Mouse (Mus musculus): ENCODE results near the gene Ephx4. TPM values are rescaled to one million over a fixed set of nuclear protein-coding genes. Genes with fewer than 3 reads are reported as not detected.

Ephx4 gene
- polyA plus RNA-seq, 1 experiment from 2014 or later = 1.3 TPM

DNA sequence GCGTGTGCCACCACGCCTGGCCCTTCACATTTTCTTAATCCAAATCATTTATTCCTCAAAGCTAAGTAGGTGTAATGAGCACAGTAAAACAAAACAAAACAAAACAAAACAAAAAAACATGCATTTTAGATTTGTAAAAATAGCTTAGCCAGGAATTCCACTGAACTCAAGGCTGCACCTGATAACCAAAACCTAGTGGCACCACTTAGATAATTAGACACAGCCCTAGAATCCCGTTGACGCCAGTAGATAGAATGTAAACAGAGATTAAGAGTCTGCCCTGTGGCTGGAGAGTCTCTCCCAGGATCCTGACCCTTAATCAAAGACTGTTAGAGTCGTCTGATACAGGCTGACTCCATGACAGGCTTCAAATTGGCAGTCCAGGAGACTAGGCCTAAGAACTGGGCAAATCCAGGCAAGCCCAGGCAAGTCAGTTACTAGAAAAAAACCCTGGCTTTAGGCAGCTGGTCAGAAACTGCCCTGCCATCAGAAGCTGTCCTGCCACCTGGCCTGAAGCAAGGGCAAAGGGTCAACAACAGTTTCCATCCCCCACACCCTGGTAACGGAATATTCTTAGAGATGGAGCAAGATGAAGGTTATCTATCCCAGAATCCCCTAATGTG, 34.2 kb downstream of the Ephx4 start:
- H3K4me3 ChIP-seq (ENCODE audit: low read depth, low read length) = no peak overlapping the region
- H3K27me3 ChIP-seq (ENCODE audit: control insufficient read depth, insufficient read depth, low read length) = no peaks in the 10 kb centered on the region
- DNase-seq (ENCODE audit: low spot score) = no peak
- no peak overlapping the region for H3K27ac ChIP-seq (replicated peaks; ENCODE audit: low read depth, low read length)
- 58% methylated on average over 6 of the region's 6 CpGs for WGBS
- no peak overlapping the region for H3K9ac ChIP-seq (replicated peaks; ENCODE audit: low read length)
- no peaks in the 10 kb centered on the region for H3K36me3 ChIP-seq (replicated peaks; ENCODE audit: control insufficient read depth, insufficient read depth, low read depth, low read length)
- no peak overlapping the region for H3K4me2 ChIP-seq (ENCODE audit: low read depth, low read length)
- no peaks in the 10 kb centered on the region for H3K4me1 ChIP-seq (ENCODE audit: control insufficient read depth, insufficient read depth, low read length)
- H3K9me3 ChIP-seq (replicated peaks; ENCODE audit: control insufficient read depth, low read length) = no peaks in the 10 kb centered on the region
- no peak for ATAC-seq (replicated peaks; ENCODE audit: insufficient number of reproducible peaks, low FRiP score, low TSS enrichment, low read depth)

DNA sequence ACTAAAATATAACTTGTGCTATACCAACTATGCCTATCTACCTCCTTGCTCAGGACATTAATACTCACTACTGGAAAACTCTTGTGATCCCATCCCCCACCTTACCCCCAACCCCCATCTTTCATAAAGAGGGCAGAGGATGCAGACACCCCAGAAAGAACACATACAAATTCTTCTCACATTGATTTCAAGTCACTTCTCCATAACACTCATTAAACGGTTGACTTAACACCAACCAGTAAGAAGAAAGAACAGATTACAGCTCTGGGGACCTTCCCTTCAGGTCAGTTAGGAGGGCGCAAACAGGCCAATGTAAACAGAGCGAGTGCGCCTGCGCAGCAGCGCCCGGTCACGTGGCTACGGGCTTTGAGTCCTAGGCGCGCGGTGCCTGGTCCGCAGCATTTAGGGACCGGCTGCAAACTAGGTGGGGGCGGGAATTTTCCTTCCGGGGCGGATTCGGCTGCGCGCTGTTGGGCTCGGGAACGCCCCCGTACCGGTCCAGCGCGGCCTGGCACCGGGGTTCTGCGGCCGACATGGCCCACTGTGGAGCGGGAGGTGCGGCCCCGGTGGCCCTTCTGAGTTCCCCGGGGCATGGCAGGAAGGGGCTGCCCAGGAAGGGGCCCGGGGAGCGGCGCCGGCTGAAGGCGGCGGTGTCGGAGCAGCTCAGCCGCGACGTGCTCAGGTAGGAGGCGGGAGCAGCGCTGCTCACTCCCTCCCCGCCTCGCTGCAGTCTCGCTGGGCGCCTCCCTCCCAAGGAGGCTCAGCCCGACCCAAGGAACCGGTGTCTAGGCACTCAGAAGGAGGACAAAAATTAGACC, 35.1 kb downstream of the Ephx4 start, which contains the start of gene Btbd8:
Gene Btbd8, plus strand, starts transcription at position 534 of the 818 bp plus-strand sequence.
- peak; percentile 93 for ATAC-seq (replicated peaks; ENCODE audit: insufficient number of reproducible peaks, low FRiP score, low TSS enrichment, low read depth)
- Histone ChIP-seq H3K4me2 (ENCODE audit: low read depth, low read length) (peak within 1 kb of the TSS; percentile 61), H3K9ac (replicated peaks; ENCODE audit: low read length) (peak within 1 kb of the TSS; percentile 96), H3K36me3 (replicated peaks; ENCODE audit: control insufficient read depth, insufficient read depth, low read depth, low read length) (no peaks in the 10 kb centered on the region), H3K9me3 (replicated peaks; ENCODE audit: control insufficient read depth, low read length) (no peaks in the 10 kb centered on the region), H3K27ac (replicated peaks; ENCODE audit: low read depth, low read length) (peak within 1 kb of the TSS; percentile 67), H3K27me3 (ENCODE audit: control insufficient read depth, insufficient read depth, low read length) (no peaks in the 10 kb centered on the region), H3K4me1 (ENCODE audit: control insufficient read depth, insufficient read depth, low read length) (no peaks in the 10 kb centered on the region), H3K4me3 (ENCODE audit: low read depth, low read length) (peak within 1 kb of the TSS; percentile 80)
- WGBS = 0% methylated on average over 50 of the region's 51 CpGs
- DNase-seq (ENCODE audit: low spot score) = peak; percentile 97

DNA sequence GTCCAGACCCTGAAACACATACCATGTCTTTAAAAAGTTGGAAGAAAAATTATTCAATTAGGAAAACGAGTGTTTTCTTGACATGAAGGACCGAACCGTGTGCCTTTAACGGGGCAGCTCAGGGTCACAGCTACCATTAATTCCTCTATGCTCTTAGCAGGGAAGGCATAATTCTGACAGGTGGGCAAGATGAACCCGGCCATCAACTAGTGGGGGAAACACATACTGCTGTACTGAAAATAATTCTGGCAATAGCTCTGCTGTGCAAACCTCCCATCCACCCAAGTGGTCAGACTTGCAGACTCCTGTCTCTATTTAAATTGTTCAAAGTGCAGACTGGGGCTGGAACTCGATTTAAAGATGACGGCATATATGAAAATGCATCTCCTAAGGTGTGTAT, 35.8 kb downstream of the Ephx4 start:
- peak overlapping the region; percentile 96 for H3K9ac ChIP-seq (replicated peaks; ENCODE audit: low read length)
- no peaks in the 10 kb centered on the region for H3K36me3 ChIP-seq (replicated peaks; ENCODE audit: control insufficient read depth, insufficient read depth, low read depth, low read length)
- H3K9me3 ChIP-seq (replicated peaks; ENCODE audit: control insufficient read depth, low read length) = no peaks in the 10 kb centered on the region
- no peaks in the 10 kb centered on the region for H3K4me1 ChIP-seq (ENCODE audit: control insufficient read depth, insufficient read depth, low read length)
- DNase-seq (ENCODE audit: low spot score) (peak; percentile 26), ATAC-seq (replicated peaks; ENCODE audit: insufficient number of reproducible peaks, low FRiP score, low TSS enrichment, low read depth) (0 out of 2 replicates have a peak, but pooled peaks have one; percentile 21)
- peak overlapping the region; percentile 80 for H3K4me3 ChIP-seq (ENCODE audit: low read depth, low read length)
- H3K27ac ChIP-seq (replicated peaks; ENCODE audit: low read depth, low read length) = peak overlapping the region; percentile 67; the same call in 1 of the 2 replicates
- H3K27me3 ChIP-seq (ENCODE audit: control insufficient read depth, insufficient read depth, low read length) = no peaks in the 10 kb centered on the region
- peak overlapping the region; percentile 61 for H3K4me2 ChIP-seq (ENCODE audit: low read depth, low read length)
- 20% methylated on average over 7 of the region's 7 CpGs for WGBS

DNA sequence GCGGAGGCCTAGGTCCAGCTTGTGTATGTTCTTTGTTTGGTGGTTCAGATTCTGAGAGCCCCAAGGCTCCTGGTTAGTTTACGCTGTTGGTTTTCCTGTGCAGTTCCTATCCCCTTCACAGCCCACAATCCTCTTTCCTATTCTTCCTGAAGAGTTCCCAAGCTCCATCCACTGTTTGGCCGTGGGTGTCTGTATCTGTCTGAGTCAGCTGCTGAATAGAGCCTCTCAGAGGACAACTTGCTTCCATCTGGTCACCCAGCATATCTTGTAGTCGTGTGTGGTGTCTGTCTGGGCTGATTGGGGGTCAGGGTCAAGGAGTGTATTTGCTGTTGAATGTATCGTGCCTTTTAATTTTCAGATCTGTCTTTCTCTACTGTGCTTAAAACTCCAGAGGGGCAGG, 39.3 kb downstream of the Ephx4 start:
- H3K9me3 ChIP-seq (replicated peaks; ENCODE audit: control insufficient read depth, low read length) = no peaks in the 10 kb centered on the region
- DNase-seq (ENCODE audit: low spot score) (no peak), ATAC-seq (replicated peaks; ENCODE audit: insufficient number of reproducible peaks, low FRiP score, low TSS enrichment, low read depth) (no peak)
- H3K27me3 ChIP-seq (ENCODE audit: control insufficient read depth, insufficient read depth, low read length) = no peaks in the 10 kb centered on the region
- H3K9ac ChIP-seq (replicated peaks; ENCODE audit: low read length) = no peak overlapping the region
- WGBS = 77% methylated on average over 5 of the region's 5 CpGs
- no peaks in the 10 kb centered on the region for H3K36me3 ChIP-seq (replicated peaks; ENCODE audit: control insufficient read depth, insufficient read depth, low read depth, low read length)
- no peak overlapping the region for H3K27ac ChIP-seq (replicated peaks; ENCODE audit: low read depth, low read length)
- H3K4me1 ChIP-seq (ENCODE audit: control insufficient read depth, insufficient read depth, low read length) = no peaks in the 10 kb centered on the region
- no peak overlapping the region for H3K4me2 ChIP-seq (ENCODE audit: low read depth, low read length)
- H3K4me3 ChIP-seq (ENCODE audit: low read depth, low read length) = no peak overlapping the region

DNA sequence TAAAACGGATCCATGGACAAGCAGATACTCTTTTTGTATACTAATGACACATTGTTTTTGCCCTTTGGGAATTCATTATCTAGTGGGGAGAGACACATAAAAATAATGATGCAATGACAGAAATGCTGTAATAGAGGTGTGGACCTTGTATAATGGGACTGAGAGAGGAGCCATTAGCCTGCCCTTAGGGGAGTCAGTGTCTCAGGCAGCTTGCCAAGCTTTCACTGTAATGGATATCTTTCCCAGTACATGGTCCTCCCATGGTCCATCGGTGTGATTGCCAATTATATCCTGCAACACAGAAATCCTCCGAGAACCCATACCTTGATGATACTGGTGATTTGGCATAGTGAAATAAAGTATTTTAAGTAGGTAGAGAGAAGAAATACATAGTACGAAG, 41.7 kb downstream of the Ephx4 start:
- H3K27me3 ChIP-seq (ENCODE audit: control insufficient read depth, insufficient read depth, low read length) = no peaks in the 10 kb centered on the region
- no peak overlapping the region for H3K9ac ChIP-seq (replicated peaks; ENCODE audit: low read length)
- ATAC-seq (replicated peaks; ENCODE audit: insufficient number of reproducible peaks, low FRiP score, low TSS enrichment, low read depth) (no peak), DNase-seq (ENCODE audit: low spot score) (no peak)
- no peaks in the 10 kb centered on the region for H3K4me1 ChIP-seq (ENCODE audit: control insufficient read depth, insufficient read depth, low read length)
- H3K4me2 ChIP-seq (ENCODE audit: low read depth, low read length) = no peak overlapping the region
- WGBS = 87% methylated on average over 4 of the region's 4 CpGs
- H3K4me3 ChIP-seq (ENCODE audit: low read depth, low read length) = no peak overlapping the region
- H3K9me3 ChIP-seq (replicated peaks; ENCODE audit: control insufficient read depth, low read length) = no peaks in the 10 kb centered on the region
- no peak overlapping the region for H3K27ac ChIP-seq (replicated peaks; ENCODE audit: low read depth, low read length)
- no peaks in the 10 kb centered on the region for H3K36me3 ChIP-seq (replicated peaks; ENCODE audit: control insufficient read depth, insufficient read depth, low read depth, low read length)

DNA sequence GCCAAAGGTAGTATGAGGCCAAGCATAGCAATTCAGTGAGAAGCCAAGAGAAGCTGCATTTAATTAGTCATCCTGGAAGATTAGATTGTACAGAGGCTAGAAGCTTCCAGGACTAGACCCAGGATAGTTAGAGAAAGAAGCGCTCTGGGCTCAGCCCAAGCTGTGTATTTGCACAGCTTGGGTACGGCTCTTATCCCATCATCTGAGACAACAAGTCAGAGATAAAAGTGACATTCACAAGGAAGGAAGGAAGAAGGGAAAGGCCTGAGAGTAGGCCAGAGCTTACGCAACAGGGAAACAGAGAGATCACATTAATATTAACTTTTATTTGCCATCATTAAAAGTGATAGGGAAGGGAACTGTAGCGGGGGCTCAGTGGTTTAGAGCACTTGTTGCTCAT, 45.4 kb downstream of the Ephx4 start:
- H3K36me3 ChIP-seq (replicated peaks; ENCODE audit: control insufficient read depth, insufficient read depth, low read depth, low read length) = no peaks in the 10 kb centered on the region
- 85% methylated on average over 4 of the region's 4 CpGs for WGBS
- ATAC-seq (replicated peaks; ENCODE audit: insufficient number of reproducible peaks, low FRiP score, low TSS enrichment, low read depth) (no peak), DNase-seq (ENCODE audit: low spot score) (no peak)
- H3K9ac ChIP-seq (replicated peaks; ENCODE audit: low read length) = no peak overlapping the region
- H3K4me1 ChIP-seq (ENCODE audit: control insufficient read depth, insufficient read depth, low read length) = no peaks in the 10 kb centered on the region
- H3K9me3 ChIP-seq (replicated peaks; ENCODE audit: control insufficient read depth, low read length) = no peaks in the 10 kb centered on the region
- no peaks in the 10 kb centered on the region for H3K27me3 ChIP-seq (ENCODE audit: control insufficient read depth, insufficient read depth, low read length)
- H3K4me2 ChIP-seq (ENCODE audit: low read depth, low read length) = no peak overlapping the region
- H3K4me3 ChIP-seq (ENCODE audit: low read depth, low read length) = no peak overlapping the region
- H3K27ac ChIP-seq (replicated peaks; ENCODE audit: low read depth, low read length) = no peak overlapping the region

DNA sequence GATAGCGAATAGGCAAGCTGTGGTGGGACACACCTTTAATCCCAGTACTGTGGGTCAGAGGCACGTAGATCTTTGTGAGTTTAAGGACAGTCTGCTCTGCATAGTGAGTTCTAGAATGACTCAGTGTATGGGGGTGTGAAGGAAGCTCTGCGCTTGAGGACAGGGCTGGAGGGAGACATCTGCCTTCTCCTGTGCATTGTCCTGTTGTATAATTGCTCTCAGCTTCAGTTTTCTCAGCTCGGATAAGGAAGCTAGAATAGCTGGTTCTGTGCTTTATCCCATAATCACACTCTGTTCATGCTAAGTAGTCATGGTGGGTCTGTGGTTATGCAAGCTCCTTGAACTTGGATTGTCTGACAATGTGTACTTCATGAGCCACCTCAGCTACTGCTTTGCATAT, 46.2 kb downstream of the Ephx4 start:
- Histone ChIP-seq H3K27me3 (ENCODE audit: control insufficient read depth, insufficient read depth, low read length) (no peaks in the 10 kb centered on the region), H3K27ac (replicated peaks; ENCODE audit: low read depth, low read length) (no peak overlapping the region), H3K36me3 (replicated peaks; ENCODE audit: control insufficient read depth, insufficient read depth, low read depth, low read length) (no peaks in the 10 kb centered on the region), H3K9ac (replicated peaks; ENCODE audit: low read length) (no peak overlapping the region), H3K4me1 (ENCODE audit: control insufficient read depth, insufficient read depth, low read length) (no peaks in the 10 kb centered on the region), H3K9me3 (replicated peaks; ENCODE audit: control insufficient read depth, low read length) (no peaks in the 10 kb centered on the region), H3K4me2 (ENCODE audit: low read depth, low read length) (no peak overlapping the region), H3K4me3 (ENCODE audit: low read depth, low read length) (no peak overlapping the region)
- ATAC-seq (replicated peaks; ENCODE audit: insufficient number of reproducible peaks, low FRiP score, low TSS enrichment, low read depth) = no peak
- DNase-seq (ENCODE audit: low spot score) = no peak
- WGBS = 88% methylated on average over 4 of the region's 4 CpGs

DNA sequence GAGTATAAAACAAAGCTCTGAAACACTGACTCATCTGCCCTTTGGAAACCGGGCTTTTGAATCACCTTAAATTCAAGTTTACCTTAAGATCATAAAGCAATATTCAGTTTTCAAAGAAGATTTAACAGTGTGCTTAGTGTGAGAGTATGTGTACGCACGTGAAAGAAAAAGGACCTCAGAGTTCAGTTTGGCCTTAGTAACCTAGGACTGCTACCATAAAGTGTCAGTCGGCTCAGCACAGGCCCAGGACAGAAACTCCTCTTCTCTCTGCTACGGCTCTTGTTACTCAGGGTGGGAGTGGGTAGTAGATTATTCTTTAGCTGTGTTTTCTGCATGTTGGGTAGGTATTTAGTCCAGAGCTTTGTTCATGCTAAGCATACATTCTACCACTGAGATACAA, 47.1 kb downstream of the Ephx4 start:
- Histone ChIP-seq H3K4me3 (ENCODE audit: low read depth, low read length) (no peak overlapping the region), H3K27me3 (ENCODE audit: control insufficient read depth, insufficient read depth, low read length) (no peaks in the 10 kb centered on the region), H3K9ac (replicated peaks; ENCODE audit: low read length) (no peak overlapping the region), H3K9me3 (replicated peaks; ENCODE audit: control insufficient read depth, low read length) (no peaks in the 10 kb centered on the region), H3K4me1 (ENCODE audit: control insufficient read depth, insufficient read depth, low read length) (no peaks in the 10 kb centered on the region), H3K27ac (replicated peaks; ENCODE audit: low read depth, low read length) (no peak overlapping the region), H3K36me3 (replicated peaks; ENCODE audit: control insufficient read depth, insufficient read depth, low read depth, low read length) (no peaks in the 10 kb centered on the region), H3K4me2 (ENCODE audit: low read depth, low read length) (no peak overlapping the region)
- 87% methylated on average over 5 of the region's 5 CpGs for WGBS
- no peak for DNase-seq (ENCODE audit: low spot score)
- ATAC-seq (replicated peaks; ENCODE audit: insufficient number of reproducible peaks, low FRiP score, low TSS enrichment, low read depth) = no peak

Measured in embryonic facial prominence, embryonic 11.5 days (tissue).